Mouse (Mus musculus) myocyte (in vitro differentiated cells): ENCODE results near the gene Tmc6. TPM values are rescaled to one million over a fixed set of nuclear protein-coding genes. Genes with fewer than 3 reads are reported as not detected.
A peak's percentile ranks its signal among the peaks of the same experiment; 100 is the strongest.

Experiments used
- H3K27me3 ChIP-seq: one replicate; pipeline ENCODE4 v1.6.1; 2011; ENCODE audit not compliant: control insufficient read depth, insufficient read depth, insufficient read length
- H3K36me3 ChIP-seq: one replicate; pipeline ENCODE4 v1.6.1; 2011; ENCODE audit not compliant: control insufficient read depth, insufficient read depth
- H3K4me2 ChIP-seq: one replicate; pipeline ENCODE4 v1.6.1; 2011; ENCODE audit warnings: low read depth, control low read depth
- H3K4me3 ChIP-seq: one replicate; pipeline ENCODE4 v1.5.1; 2011; ENCODE audit warnings: mild to moderate bottlenecking, control low read depth, moderate library complexity
- H3K79me2 ChIP-seq: one replicate; pipeline ENCODE4 v1.6.1; 2011; ENCODE audit not compliant: control insufficient read depth, insufficient read depth
- H3ac ChIP-seq: one replicate; pipeline ENCODE4 v1.6.1; 2011; ENCODE audit not compliant: control insufficient read depth, insufficient read length
- CEBPB ChIP-seq: IDR thresholded peaks from 2 replicates; pipeline ENCODE4 v1.6.1; 2011; ENCODE audit warnings: mild to moderate bottlenecking, moderate library complexity; ENCODE audit not compliant: poor library complexity, insufficient read depth, severe bottlenecking
- E2F4 ChIP-seq: IDR thresholded peaks from one replicate; pipeline ENCODE4 v1.6.1; 2011; ENCODE audit warnings: mild to moderate bottlenecking, control low read depth, moderate library complexity; ENCODE audit not compliant: insufficient read depth
- MAX ChIP-seq: IDR thresholded peaks from one replicate; pipeline ENCODE4 v1.6.1; 2011; ENCODE audit warnings: low read depth, mild to moderate bottlenecking, control low read depth
- MYOD1 ChIP-seq, 3 experiments: IDR thresholded peaks; one replicate each; pipeline ENCODE4 v1.6.1; 2011; ENCODE audit warnings: control low read depth in 2 of 3, low read depth in 2 of 3, mild to moderate bottlenecking in 2 of 3, moderate library complexity in 1 of 3; ENCODE audit not compliant: insufficient read length in 2 of 3, control insufficient read depth in 1 of 3
- MYOG ChIP-seq, 3 experiments: IDR thresholded peaks; one replicate each; pipeline ENCODE4 v1.6.1; 2011; ENCODE audit warnings: control low read depth in 2 of 3, low read depth in 2 of 3, mild to moderate bottlenecking in 2 of 3; ENCODE audit not compliant: insufficient read length in 2 of 3, control insufficient read depth in 1 of 3, insufficient read depth in 1 of 3
- POLR2A ChIP-seq: IDR thresholded peaks from one replicate; pipeline ENCODE4 v1.6.1; 2011; ENCODE audit warnings: low read depth, mild to moderate bottlenecking, control low read depth, moderate library complexity; ENCODE audit not compliant: insufficient read length
- POLR2AphosphoS2 ChIP-seq: IDR thresholded peaks from one replicate; pipeline ENCODE4 v1.6.1; 2011; ENCODE audit warnings: low read depth, control low read depth; ENCODE audit not compliant: insufficient read length
- REST ChIP-seq: IDR thresholded peaks from one replicate; pipeline ENCODE4 v1.6.1; 2011; ENCODE audit warnings: mild to moderate bottlenecking, control low read depth, moderate library complexity; ENCODE audit not compliant: insufficient read depth, insufficient read length
- SRF ChIP-seq: IDR thresholded peaks from one replicate; pipeline ENCODE4 v1.6.1; 2011; ENCODE audit warnings: low read depth; ENCODE audit not compliant: control insufficient read depth, insufficient read length
- TCF12 ChIP-seq: IDR thresholded peaks from one replicate; pipeline ENCODE4 v1.6.1; 2011; ENCODE audit warnings: mild to moderate bottlenecking, control low read depth; ENCODE audit not compliant: poor library complexity, insufficient read depth, severe bottlenecking
- TCF3 ChIP-seq: IDR thresholded peaks from one replicate; pipeline ENCODE4 v1.6.1; 2011; ENCODE audit warnings: low read depth, control low read depth; ENCODE audit not compliant: insufficient read length
- USF1 ChIP-seq: IDR thresholded peaks from one replicate; pipeline ENCODE4 v1.6.1; 2011; ENCODE audit warnings: low read depth, mild to moderate bottlenecking, control low read depth, moderate library complexity
- polyA plus RNA-seq: library from polyadenylated mRNA; unstranded; fragments of >200 nt; fragmentation: generic; extraction: Trizol; gene quantifications from one replicate; pipeline ENCODE4 v1.2.1, GENCODE M21; 2012; ENCODE audit warnings: missing spikeins

Gene Tmc6
- polyA plus RNA-seq, 1 experiment, result 51.9 TPM

GRCm38 (mm10) chr11:117796954-117797353, 15.0 kb upstream of the Tmc6 start:
- no peak for TF ChIP-seq E2F4
- no peak for TF ChIP-seq REST
- no peak for TF ChIP-seq TCF12
- TF ChIP-seq MAX, result no peak
- TF ChIP-seq POLR2A, result no peak
- no peak for TF ChIP-seq MYOD1 (IDR thresholded peaks at IDR 0.05; ENCODE audit: control insufficient read depth in 1 of 3, insufficient read length in 2 of 3, low read depth in 2 of 3)
- TF ChIP-seq POLR2AphosphoS2, result no peak
- TF ChIP-seq SRF, result no peak
- TF ChIP-seq MYOG (IDR thresholded peaks at IDR 0.05; ENCODE audit: control insufficient read depth in 1 of 3, insufficient read depth in 1 of 3, insufficient read length in 2 of 3, low read depth in 2 of 3), result no peak
- H3K27me3 ChIP-seq, result no peaks in the 10 kb centered on the region
- no peak overlapping the region for H3K4me2 ChIP-seq
- H3K4me3 ChIP-seq, result no peak overlapping the region
- H3K79me2 ChIP-seq, result no peaks in the 10 kb centered on the region
- no peak overlapping the region for H3ac ChIP-seq
- no peaks in the 10 kb centered on the region for H3K36me3 ChIP-seq

- Histone ChIP-seq H3ac (no peak overlapping the region), H3K36me3 (no peaks in the 10 kb centered on the region), H3K4me2 (no peak overlapping the region), H3K4me3 (no peak overlapping the region), H3K79me2 (no peaks in the 10 kb centered on the region), H3K27me3 (no peaks in the 10 kb centered on the region)
- TF ChIP-seq POLR2AphosphoS2 (no peak), TCF12 (no peak)
Measured at GRCm38 (mm10) chr11:117794035-117794551, 12.1 kb upstream of the Tmc6 start.

GRCm38 (mm10) chr11:117792281-117792888, 10.4 kb upstream of the Tmc6 start:
- Histone ChIP-seq H3K4me2 (no peak overlapping the region), H3ac (no peak overlapping the region), H3K79me2 (no peaks in the 10 kb centered on the region), H3K27me3 (no peaks in the 10 kb centered on the region), H3K4me3 (no peak overlapping the region), H3K36me3 (no peaks in the 10 kb centered on the region)
- no peak for TF ChIP-seq TCF12
- no peak for TF ChIP-seq MAX
- TF ChIP-seq REST, result no peak
- no peak for TF ChIP-seq CEBPB
- no peak for TF ChIP-seq E2F4
- TF ChIP-seq USF1, result no peak
- TF ChIP-seq SRF, result no peak
- no peak for TF ChIP-seq TCF3
- TF ChIP-seq MYOG (IDR thresholded peaks at IDR 0.05; ENCODE audit: control insufficient read depth in 1 of 3, insufficient read depth in 1 of 3, insufficient read length in 2 of 3, low read depth in 2 of 3), result no peak
- TF ChIP-seq MYOD1 (IDR thresholded peaks at IDR 0.05; ENCODE audit: control insufficient read depth in 1 of 3, insufficient read length in 2 of 3, low read depth in 2 of 3), result no peak
- no peak for TF ChIP-seq POLR2AphosphoS2
- no peak for TF ChIP-seq POLR2A

- no peak overlapping the region for H3K4me2 ChIP-seq
- H3K27me3 ChIP-seq, result no peaks in the 10 kb centered on the region
- H3ac ChIP-seq, result no peak overlapping the region
- no peak for TF ChIP-seq TCF12
- TF ChIP-seq E2F4, result no peak
- TF ChIP-seq REST, result no peak
- no peak for TF ChIP-seq MYOG (IDR thresholded peaks at IDR 0.05; ENCODE audit: control insufficient read depth in 1 of 3, insufficient read depth in 1 of 3, insufficient read length in 2 of 3, low read depth in 2 of 3)
- TF ChIP-seq TCF3, result no peak
- no peak for TF ChIP-seq MAX
- no peak for TF ChIP-seq CEBPB
- no peak for TF ChIP-seq POLR2A
- no peak for TF ChIP-seq USF1
- TF ChIP-seq SRF, result no peak
- TF ChIP-seq MYOD1 (IDR thresholded peaks at IDR 0.05; ENCODE audit: control insufficient read depth in 1 of 3, insufficient read length in 2 of 3, low read depth in 2 of 3), result no peak
- TF ChIP-seq POLR2AphosphoS2, result no peak
- no peaks in the 10 kb centered on the region for H3K79me2 ChIP-seq
- H3K4me3 ChIP-seq, result no peak overlapping the region
- H3K36me3 ChIP-seq, result no peaks in the 10 kb centered on the region
Measured at GRCm38 (mm10) chr11:117791441-117791761, 9.4 kb upstream of the Tmc6 start.

DNA sequence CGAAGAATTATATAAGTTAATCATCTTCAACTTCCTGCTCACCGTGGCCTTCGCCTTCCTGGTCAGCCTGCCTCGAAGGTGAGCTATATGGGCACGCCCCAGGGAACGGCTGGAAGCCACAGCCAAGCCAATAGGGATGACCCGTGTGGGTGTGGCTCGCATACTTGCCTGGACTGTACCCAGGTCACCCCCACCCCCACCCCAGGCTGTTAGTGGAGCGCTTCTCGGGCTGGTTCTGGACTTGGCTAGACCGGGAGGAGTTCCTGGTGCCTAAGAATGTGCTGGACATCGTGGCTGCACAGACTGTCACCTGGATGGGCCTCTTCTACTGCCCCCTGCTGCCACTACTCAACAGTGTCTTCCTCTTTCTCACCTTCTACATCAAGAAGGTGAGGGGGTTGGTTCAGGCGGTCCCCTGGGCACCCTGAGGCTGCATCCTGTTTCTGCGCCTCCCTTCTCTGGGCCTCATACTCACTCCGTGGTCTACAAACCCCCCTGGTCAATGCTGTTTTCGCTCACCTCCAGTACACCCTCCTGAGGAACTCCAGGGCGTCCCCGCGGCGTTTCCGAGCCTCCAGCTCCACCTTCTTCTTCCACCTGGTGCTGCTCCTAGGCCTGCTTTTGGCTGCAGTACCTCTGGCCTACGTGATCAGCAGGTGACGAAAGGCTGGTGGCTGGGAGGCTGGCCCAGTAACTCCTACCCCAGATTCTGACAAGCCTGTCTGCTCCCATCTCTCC, 8.9 kb upstream of the Tmc6 start:
- Histone ChIP-seq H3K79me2 (no peaks in the 10 kb centered on the region), H3K27me3 (no peaks in the 10 kb centered on the region), H3K36me3 (no peaks in the 10 kb centered on the region), H3K4me3 (no peak overlapping the region), H3ac (no peak overlapping the region), H3K4me2 (peak overlapping the region; percentile 22)
- TF ChIP-seq SRF (no peak), TCF12 (no peak), MYOG (IDR thresholded peaks at IDR 0.05; ENCODE audit: control insufficient read depth in 1 of 3, insufficient read depth in 1 of 3, insufficient read length in 2 of 3, low read depth in 2 of 3) (no peak), E2F4 (no peak), MYOD1 (IDR thresholded peaks at IDR 0.05; ENCODE audit: control insufficient read depth in 1 of 3, insufficient read length in 2 of 3, low read depth in 2 of 3) (no peak), POLR2A (no peak)
